Mouse (Mus musculus): ENCODE data around the gene Maml2. TPM values are rescaled to one million over a fixed set of nuclear protein-coding genes. Genes with fewer than 3 reads are reported as not detected.

Gene Maml2
- polyA plus RNA-seq, 1 experiment from 2014 or later: 9.3 TPM

GRCm38 (mm10) chr9:13460926-13461325 is 163.2 kb downstream of the Maml2 start:
- H3K9ac ChIP-seq (replicated peaks): no peak overlapping the region
- no peaks in the 10 kb centered on the region for H3K36me3 ChIP-seq
- H3K9me3 ChIP-seq: no peaks in the 10 kb centered on the region
- no peaks in the 10 kb centered on the region for H3K4me1 ChIP-seq
- no peak overlapping the region for H3K4me3 ChIP-seq
- 90% methylated on average over 1 of the region's 1 CpGs for WGBS
- no peaks in the 10 kb centered on the region for H3K27me3 ChIP-seq
- no peak for ATAC-seq (replicated peaks)
- no peak overlapping the region for H3K4me2 ChIP-seq (replicated peaks)
- no peak overlapping the region for H3K27ac ChIP-seq (replicated peaks)

- no peaks in the 10 kb centered on the region for H3K36me3 ChIP-seq
- 83% methylated on average over 4 of the region's 4 CpGs for WGBS
Measured at GRCm38 (mm10) chr9:13465358-13466020, 167.7 kb downstream of the Maml2 start.

GRCm38 (mm10) chr9:13466351-13466750 is 168.6 kb downstream of the Maml2 start:
- H3K4me2 ChIP-seq (replicated peaks): no peak overlapping the region
- no peaks in the 10 kb centered on the region for H3K4me1 ChIP-seq
- no peaks in the 10 kb centered on the region for H3K27me3 ChIP-seq
- no peak overlapping the region for H3K9ac ChIP-seq (replicated peaks)
- H3K4me3 ChIP-seq: no peak overlapping the region
- WGBS: 82% methylated on average over 4 of the region's 4 CpGs
- ATAC-seq (replicated peaks): no peak
- no peaks in the 10 kb centered on the region for H3K9me3 ChIP-seq
- H3K27ac ChIP-seq (replicated peaks): no peak overlapping the region
- no peaks in the 10 kb centered on the region for H3K36me3 ChIP-seq

More at GRCm38 (mm10) chr9:13465358-13466020, 167.7 kb downstream of the Maml2 start:
- no peaks in the 10 kb centered on the region for H3K27me3 ChIP-seq
- H3K4me1 ChIP-seq: no peaks in the 10 kb centered on the region
- no peak for ATAC-seq (replicated peaks)
- H3K27ac ChIP-seq (replicated peaks): no peak overlapping the region
- no peaks in the 10 kb centered on the region for H3K9me3 ChIP-seq
- H3K4me2 ChIP-seq (replicated peaks): no peak overlapping the region
- no peak overlapping the region for H3K9ac ChIP-seq (replicated peaks)
- H3K4me3 ChIP-seq: no peak overlapping the region

- 92% methylated on average over 10 of the region's 10 CpGs for whole genome bisulfite sequencing
- no peaks in the 10 kb centered on the region for H3K9me3 ChIP-seq
- no peaks in the 10 kb centered on the region for H3K36me3 ChIP-seq
Measured at GRCm38 (mm10) chr9:13466816-13467215, 169.1 kb downstream of the Maml2 start.

GRCm38 (mm10) chr9:13467745-13468144 is 170.0 kb downstream of the Maml2 start:
- Histone ChIP-seq H3K4me2 (replicated peaks) (no peak overlapping the region), H3K27me3 (no peaks in the 10 kb centered on the region), H3K36me3 (no peaks in the 10 kb centered on the region), H3K27ac (replicated peaks) (no peak overlapping the region), H3K9ac (replicated peaks) (no peak overlapping the region), H3K9me3 (no peaks in the 10 kb centered on the region), H3K4me3 (no peak overlapping the region), H3K4me1 (no peaks in the 10 kb centered on the region)
- ATAC-seq (replicated peaks): no peak
- 66% methylated on average over 7 of the region's 7 CpGs for WGBS

More at GRCm38 (mm10) chr9:13466816-13467215, 169.1 kb downstream of the Maml2 start:
- Histone ChIP-seq H3K4me3 (no peak overlapping the region), H3K4me2 (replicated peaks) (no peak overlapping the region), H3K27ac (replicated peaks) (no peak overlapping the region), H3K4me1 (no peaks in the 10 kb centered on the region), H3K9ac (replicated peaks) (no peak overlapping the region), H3K27me3 (no peaks in the 10 kb centered on the region)
- no peak for ATAC-seq (replicated peaks)

- H3K36me3 ChIP-seq: no peaks in the 10 kb centered on the region
- H3K4me2 ChIP-seq (replicated peaks): no peak overlapping the region
- no peaks in the 10 kb centered on the region for H3K9me3 ChIP-seq
- no peak for ATAC-seq (replicated peaks)
- H3K9ac ChIP-seq (replicated peaks): no peak overlapping the region
- no peak overlapping the region for H3K27ac ChIP-seq (replicated peaks)
- no peaks in the 10 kb centered on the region for H3K4me1 ChIP-seq
- 84% methylated on average over 6 of the region's 6 CpGs for WGBS
- H3K4me3 ChIP-seq: no peak overlapping the region
- H3K27me3 ChIP-seq: no peaks in the 10 kb centered on the region
Measured at GRCm38 (mm10) chr9:13468778-13469177, 171.0 kb downstream of the Maml2 start.

- Histone ChIP-seq H3K4me1 (no peaks in the 10 kb centered on the region), H3K4me2 (replicated peaks) (no peak overlapping the region), H3K9me3 (no peaks in the 10 kb centered on the region), H3K36me3 (no peaks in the 10 kb centered on the region), H3K27ac (replicated peaks) (no peak overlapping the region), H3K9ac (replicated peaks) (no peak overlapping the region), H3K27me3 (no peaks in the 10 kb centered on the region), H3K4me3 (no peak overlapping the region)
- 58% methylated on average over 7 of the region's 7 CpGs for WGBS
- no peak for ATAC-seq (replicated peaks)
Measured at GRCm38 (mm10) chr9:13470013-13470412, 172.3 kb downstream of the Maml2 start.

GRCm38 (mm10) chr9:13474951-13475350 is 177.2 kb downstream of the Maml2 start:
- H3K27ac ChIP-seq (replicated peaks): no peak overlapping the region
- 89% methylated on average over 5 of the region's 5 CpGs for WGBS
- no peak for ATAC-seq (replicated peaks)
- peaks cover 10% of the 10 kb centered on the region for H3K4me1 ChIP-seq
- no peaks in the 10 kb centered on the region for H3K9me3 ChIP-seq
- no peak overlapping the region for H3K4me3 ChIP-seq
- no peaks in the 10 kb centered on the region for H3K27me3 ChIP-seq
- H3K9ac ChIP-seq (replicated peaks): no peak overlapping the region
- H3K36me3 ChIP-seq: no peaks in the 10 kb centered on the region
- H3K4me2 ChIP-seq (replicated peaks): no peak overlapping the region

- H3K36me3 ChIP-seq: no peaks in the 10 kb centered on the region
- 5% methylated on average over 4 of the region's 4 CpGs for WGBS
- no peaks in the 10 kb centered on the region for H3K27me3 ChIP-seq
- no peak overlapping the region for H3K4me3 ChIP-seq
- H3K9ac ChIP-seq (replicated peaks): no peak overlapping the region
- no peaks in the 10 kb centered on the region for H3K9me3 ChIP-seq
- ATAC-seq (replicated peaks): peak; percentile 49; the same call in 1 of the 2 replicates
- no peak overlapping the region for H3K4me2 ChIP-seq (replicated peaks)
- H3K27ac ChIP-seq (replicated peaks): no peak overlapping the region
- H3K4me1 ChIP-seq: peaks cover 22% of the 10 kb centered on the region
Measured at GRCm38 (mm10) chr9:13479275-13479674, 181.5 kb downstream of the Maml2 start.

- H3K4me2 ChIP-seq (replicated peaks): no peak overlapping the region
- no peak overlapping the region for H3K27ac ChIP-seq (replicated peaks)
- H3K27me3 ChIP-seq: no peaks in the 10 kb centered on the region
- ATAC-seq (replicated peaks): 0 out of 2 replicates have a peak, but pooled peaks have one; percentile 20
- peaks cover 25% of the 10 kb centered on the region for H3K4me1 ChIP-seq
- no peak overlapping the region for H3K4me3 ChIP-seq
- no peaks in the 10 kb centered on the region for H3K36me3 ChIP-seq
- H3K9me3 ChIP-seq: no peaks in the 10 kb centered on the region
- WGBS: 77% methylated on average over 5 of the region's 5 CpGs
- no peak overlapping the region for H3K9ac ChIP-seq (replicated peaks)
Measured at GRCm38 (mm10) chr9:13483199-13484068, 185.7 kb downstream of the Maml2 start.

- no peaks in the 10 kb centered on the region for H3K27me3 ChIP-seq
- H3K27ac ChIP-seq (replicated peaks): no peak overlapping the region
- H3K36me3 ChIP-seq: no peaks in the 10 kb centered on the region
- H3K9ac ChIP-seq (replicated peaks): no peak overlapping the region
- H3K4me2 ChIP-seq (replicated peaks): no peak overlapping the region
- H3K4me3 ChIP-seq: no peak overlapping the region
- no peak for ATAC-seq (replicated peaks)
- WGBS: 35% methylated on average over 12 of the region's 12 CpGs
- peaks cover 19% of the 10 kb centered on the region for H3K4me1 ChIP-seq
- no peaks in the 10 kb centered on the region for H3K9me3 ChIP-seq
Measured at GRCm38 (mm10) chr9:13484267-13485240, 186.8 kb downstream of the Maml2 start.
